Mouse (Mus musculus): ENCODE measurements around the gene Mrgbp.

Gene Mrgbp

DNA sequence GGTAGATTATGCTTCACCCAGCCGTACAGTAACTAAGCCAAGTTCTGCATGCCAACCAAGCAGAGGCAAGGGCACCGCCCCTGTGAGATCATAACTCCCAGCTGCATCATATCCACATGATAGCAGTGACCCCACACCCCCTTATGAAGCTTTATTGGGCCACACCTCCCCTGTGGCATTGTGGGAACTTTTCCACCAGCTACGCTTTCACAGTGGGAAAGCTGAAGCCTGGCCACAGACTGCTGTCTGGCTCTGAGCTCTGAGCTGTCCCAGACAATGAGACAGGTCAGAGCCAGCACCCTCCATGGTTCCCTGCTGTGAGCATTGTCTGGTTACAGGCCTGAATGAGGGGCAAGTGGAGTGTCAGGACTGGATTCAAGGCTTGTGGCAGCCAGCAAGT, at the start of gene Mrgbp:
Gene Mrgbp (plus strand): TSS at position 303 of the 400 bp plus-strand sequence.
- DNase-seq = peak; percentile 29

DNA sequence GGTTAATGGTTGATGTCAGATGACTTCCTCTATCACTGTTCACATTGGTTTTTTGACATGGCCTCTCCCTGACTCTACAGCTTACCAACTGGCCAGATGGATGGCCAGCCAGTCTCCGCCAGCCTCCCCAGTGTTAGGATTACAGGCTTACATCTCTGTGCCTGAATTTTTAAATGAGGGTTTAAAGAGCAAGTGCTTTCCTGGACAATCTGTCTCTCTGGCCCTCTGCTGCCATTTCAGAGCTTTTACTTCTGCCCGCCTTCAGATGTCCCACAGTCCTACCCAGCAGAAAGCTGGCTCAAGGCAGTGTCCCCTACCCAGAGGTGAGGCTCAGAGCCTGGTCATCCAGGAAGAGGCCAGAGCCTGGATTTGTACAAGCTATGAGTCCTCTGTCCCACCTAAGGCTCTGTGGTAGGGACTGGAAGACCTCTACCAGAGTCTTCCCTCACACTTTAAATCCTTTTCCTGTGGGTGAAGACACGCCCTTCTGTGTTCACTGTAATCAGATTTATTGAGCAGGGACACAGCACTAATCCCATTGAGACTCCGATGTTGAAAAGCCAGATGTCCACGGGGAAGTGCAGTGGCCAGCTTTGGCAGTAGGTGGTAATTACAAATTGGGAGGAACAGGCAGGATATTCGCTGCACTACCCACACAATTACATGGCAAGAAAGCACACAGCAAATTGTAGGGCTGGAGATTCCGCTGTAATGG, 49.3 kb upstream of the Mrgbp start:
- no peak for DNase-seq

DNA sequence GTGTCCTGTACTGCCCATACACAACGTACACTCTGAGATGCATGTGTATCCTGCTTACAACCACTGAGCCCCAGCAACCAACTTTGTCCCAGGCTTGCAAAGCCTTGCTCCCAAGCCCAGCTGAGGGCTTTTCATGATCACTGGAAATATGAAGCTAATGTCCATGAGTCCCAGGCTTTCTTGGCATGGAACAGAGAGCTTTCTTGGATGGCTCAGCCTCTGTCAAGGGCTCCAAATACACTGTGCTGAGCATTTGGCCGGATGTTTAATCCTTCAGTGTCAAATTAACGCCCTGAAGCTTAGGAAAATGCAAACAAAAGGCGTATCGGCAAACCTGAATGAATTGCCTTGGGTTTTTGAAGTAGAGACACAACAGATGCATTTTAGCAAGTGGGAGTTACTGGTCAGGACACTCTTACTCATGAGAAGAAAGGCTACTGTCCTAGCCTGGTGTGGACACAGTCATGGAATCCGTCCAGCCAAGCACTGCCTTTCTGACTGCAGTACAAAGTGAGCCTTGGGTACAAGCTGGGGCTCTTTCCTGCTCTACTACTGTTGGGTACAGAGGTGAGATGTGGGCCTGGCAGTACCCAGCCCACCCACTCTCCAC, 48.6 kb upstream of the Mrgbp start:
- no peak for DNase-seq

DNA sequence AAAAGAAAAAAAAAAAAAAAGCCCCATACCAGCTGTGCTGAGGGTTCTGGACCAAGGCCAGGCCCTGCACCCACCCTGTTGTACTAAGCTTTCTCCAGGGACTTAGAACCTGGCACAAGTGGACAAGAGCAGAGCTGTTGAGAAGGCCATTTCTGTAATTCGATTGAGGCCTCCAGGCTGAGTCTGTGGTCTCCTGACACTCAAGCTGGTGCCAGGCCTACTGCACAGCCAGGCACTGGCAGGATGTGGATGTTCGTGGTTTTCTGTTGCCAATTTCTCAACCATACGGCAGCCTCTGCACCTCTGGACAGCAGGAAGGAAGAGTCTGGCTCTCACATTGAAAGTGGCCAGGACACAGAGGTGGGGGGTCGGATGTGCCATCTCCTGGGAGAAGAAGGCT, 47.9 kb upstream of the Mrgbp start:
- no peak for DNase-seq

DNA sequence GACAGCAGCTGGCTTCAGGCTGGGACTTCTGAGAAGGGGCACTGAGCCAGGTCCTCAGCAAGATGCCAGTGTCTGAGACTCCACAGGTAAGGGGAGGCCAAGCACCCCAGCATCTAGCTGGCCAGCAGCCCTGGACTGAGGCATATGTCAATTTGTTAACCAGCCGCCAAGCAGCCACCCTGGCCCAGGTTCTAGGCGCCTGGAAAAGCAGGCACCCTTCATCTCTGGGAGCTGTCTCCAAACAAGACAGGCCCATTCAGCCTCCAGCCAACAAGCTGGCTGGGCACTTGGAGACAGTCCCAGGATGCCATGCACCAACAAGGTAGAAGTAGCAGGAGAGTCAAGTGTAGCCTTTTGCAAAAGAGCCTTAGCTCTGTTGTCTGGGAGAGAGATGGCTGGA, 37.4 kb upstream of the Mrgbp start:
- no peak for DNase-seq

DNA sequence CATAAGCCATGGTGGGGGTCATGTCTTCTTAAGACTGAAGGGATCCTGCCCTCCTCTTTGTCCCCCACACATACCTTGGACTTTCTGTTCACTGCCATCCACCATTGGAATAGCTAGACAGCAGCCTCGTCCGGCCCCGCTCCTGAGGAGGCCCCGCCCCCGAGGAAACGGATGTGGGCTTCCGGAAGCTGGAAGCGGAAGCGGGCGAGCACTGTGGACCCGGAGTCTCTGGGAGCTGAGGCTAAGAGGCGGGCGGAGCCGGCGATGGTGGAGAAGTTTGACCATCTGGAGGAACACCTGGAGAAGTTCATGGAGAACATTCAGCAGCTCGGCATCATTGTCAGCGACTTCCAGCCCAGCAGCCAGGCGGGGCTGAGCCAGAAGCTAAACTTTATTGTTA, 36.1 kb upstream of the Mrgbp start:
- no peak for DNase-seq

DNA sequence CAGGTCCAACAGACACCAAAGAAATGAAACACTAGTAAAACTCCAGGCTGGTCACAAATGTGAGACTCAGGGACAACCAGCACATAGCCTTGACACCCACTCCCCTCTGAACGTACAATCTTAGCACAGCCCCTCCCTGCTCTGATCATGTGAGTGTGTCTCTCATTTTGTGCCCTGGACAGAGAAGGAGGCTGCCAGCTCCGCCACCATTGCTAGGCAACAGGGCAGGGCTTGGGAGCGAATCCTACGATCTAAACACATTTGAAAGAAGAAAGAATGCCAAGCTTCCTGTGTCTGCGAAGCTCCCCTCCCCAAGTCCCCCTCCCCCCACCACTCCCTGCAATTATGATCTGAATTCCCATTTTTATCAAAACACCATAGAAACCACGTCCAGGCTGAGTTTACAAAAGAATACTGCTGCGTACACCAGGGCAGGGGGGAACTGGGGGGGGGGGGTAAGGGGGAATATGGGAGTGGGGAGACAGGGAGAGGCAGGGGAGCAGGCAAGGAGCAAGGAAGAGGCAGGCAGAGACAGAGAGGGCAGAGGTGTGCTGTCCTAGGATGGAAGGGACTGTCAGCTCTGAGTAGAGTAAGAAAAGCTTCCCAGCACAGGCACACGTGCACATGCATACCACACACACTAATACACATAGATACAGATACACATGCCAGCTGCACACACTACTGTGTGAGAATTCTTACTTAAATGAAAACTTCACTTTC, 33.6 kb upstream of the Mrgbp start:
- no peak for DNase-seq

DNA sequence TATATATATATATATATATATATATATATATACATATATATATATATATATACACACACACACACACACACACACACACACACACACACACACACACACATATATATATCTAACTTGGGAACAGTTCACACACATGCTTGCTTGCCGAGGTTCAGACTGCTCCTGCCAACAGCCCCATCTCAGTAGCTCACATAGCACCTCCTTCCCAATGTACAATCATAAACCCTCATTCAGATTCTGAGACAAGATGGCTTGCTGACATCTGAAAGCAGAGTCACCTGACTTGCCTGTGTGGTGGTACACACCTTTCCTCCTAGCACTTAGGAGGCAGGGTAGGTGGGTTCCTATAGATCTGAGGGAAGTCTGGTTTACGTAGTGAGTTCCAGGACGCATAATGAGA, 28.8 kb upstream of the Mrgbp start:
- DNase-seq = no peak

DNA sequence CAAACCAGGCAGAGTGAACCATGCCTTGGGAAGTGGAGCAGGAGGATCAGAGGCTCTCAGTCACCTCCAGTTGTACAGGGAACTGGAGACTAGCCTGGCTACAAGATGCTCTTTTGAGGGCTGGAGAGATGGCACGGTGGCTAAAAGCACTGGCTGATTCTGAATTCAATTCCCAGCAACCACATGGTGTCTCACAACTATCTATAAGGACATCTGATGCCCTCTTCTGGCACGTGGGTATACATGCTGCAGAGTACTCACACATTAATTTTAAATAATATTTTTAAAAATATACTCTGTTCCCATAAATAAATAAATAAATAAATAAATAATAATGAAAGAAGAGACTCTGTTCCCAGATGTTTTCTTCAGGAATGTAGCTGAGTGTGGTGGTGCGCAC, 25.9 kb upstream of the Mrgbp start:
- no peak for DNase-seq

DNA sequence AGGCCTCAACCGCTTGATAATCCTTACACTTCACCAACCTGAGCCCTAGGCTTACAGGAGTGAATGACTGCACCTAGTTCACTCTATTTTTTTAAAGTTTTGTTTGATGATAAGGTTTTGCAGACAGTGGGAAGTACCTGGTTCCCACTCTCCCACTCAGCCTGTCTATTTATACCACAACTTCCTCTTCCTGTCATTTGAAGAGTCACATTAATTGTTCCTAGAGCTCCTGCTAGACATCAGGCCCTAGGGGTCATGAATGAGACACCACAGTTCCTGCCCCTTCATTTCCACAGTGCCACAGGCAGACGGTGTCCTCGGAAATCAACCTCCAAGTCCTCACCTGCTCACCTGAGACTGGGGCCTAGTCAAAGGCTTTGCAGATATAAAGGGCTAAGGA, 24.6 kb upstream of the Mrgbp start:
- no peak for DNase-seq

DNA sequence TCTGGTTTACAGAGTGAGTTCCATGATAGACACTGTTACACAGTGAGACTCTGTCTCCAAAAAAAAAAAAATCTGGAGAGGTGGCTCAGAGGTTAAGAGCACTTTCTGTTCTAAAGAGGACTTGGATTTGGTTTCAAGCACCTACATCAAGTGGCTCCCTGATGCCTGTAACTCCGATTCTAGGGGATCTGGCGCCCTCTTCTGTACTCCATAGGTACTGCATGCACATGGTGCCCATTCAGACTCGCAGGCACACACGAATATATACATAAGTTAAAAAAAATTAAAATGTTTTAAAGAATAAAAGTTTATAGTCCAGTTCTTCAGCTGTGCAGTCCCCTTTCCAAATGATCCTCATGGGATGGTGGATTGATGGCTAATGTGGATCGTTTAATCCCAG, 20.9 kb upstream of the Mrgbp start:
- no peak for DNase-seq

DNA sequence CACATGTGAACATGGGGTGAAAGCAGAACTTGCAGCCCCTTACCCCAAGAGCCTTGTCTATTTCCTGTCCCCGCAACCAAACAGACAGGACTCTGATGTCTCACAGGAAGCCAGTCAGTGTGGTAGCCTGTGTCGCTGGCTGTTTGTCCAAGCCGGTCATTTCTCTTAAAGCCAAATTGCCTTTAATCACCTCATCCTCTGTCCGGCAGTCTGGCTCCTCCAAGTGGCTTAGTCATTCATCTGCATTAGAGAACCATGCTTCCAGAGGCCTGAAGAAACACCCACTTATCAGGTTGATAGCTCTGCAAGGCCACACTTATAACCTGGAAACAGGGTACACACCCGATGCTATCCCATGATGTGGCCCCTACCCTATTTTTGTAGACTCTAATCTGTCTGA, 19.0 kb upstream of the Mrgbp start:
- DNase-seq = no peak

DNA sequence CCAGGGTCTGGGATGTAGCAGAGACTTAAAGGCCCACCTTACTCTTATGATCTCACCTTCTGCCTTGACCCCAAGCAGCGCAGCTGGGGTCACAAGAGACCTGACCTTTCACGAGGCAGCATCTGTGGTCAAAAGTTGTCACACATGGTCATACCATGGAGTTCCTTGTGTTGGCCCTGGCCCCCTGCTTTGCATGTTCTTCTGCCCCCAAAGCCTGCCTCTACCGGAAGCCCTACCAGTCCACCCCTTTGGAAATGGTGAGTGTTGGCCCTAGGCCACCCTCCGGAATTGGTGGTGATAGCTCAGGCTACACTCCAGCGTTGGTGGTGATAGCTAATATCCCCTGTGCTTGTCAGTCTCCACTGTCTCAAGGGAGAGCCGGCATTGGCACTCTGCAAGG, 17.8 kb upstream of the Mrgbp start:
- no peak for DNase-seq

DNA sequence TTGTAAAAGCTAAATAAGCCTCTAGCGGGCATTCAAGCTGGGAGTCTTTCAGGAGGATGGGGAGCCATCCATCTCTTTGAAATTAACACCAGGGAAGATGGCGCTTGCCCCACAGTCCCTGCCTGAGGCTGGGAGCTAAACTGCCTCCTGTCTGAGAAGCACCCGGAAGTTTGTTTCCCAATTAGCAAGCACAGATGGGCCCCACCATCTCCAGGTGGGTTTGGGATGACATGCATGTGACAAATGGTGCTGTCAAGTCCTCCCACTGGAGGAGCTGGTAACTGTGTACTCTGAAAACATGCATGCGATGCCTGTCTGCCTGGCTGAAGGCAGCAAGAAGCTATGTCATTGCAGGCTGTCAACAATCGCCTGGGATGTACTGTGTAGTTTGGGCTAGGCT, 17.3 kb upstream of the Mrgbp start:
- DNase-seq = no peak

DNA sequence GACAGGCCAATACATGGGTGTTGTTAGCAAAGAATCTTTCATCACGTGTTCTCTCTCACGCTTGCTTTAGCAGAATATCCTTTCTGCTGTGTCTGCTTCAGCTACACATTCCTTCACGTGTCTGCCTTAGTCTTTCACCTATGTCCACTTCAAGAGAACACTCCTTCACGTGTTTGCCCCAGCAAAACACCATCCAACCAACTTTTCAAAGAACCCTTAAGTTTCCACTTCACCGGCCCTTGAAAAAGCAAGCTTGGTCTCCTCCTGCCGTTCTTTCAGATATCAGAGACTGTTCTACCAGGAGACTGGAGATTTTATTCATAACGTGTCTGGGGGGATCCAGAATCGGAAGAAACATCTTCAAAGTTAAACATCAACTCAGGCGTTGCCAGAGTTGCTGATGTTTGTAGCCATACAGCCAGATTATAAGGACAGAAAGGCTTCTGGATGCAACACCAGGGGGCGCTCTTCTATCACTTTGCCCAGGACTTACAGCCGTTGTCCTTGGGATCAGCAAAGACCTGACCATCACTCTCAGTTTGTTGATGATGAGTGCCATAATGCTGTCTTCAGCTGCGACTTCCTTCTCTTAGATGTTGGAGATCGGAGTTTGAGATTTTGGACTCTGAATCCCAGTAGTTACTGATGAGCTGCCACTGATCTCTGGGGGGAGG, 14.7 kb upstream of the Mrgbp start:
- peak; percentile 79 for DNase-seq

DNA sequence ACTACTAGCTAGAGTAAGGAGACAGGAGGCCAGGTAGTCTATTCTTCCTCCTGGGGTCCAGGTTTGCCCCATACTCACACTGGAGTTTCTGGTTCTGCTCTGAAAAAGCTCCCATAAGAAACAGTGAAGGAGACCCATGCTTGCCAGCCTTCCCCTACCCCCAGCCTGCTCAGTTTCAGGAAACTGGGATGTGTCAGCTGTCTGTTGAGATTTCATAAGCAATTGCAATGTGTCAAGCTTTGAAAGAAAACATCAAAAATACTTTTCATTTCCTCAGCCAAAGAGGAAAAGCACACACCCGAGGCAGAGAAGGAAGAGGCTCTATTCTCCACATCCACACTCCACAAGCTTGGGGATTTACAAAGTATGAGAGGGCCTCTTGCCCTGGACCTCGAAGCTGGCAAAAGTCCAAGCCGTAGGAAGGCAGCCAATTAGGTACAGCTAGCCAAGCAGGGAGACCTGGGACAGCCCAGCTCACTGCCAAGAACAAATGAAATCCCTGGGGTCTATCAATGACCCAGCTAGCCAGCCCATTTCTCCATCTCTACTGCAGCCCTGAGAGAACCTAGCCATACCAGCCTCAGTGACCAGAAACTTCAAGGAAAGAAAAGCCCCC, 12.0 kb upstream of the Mrgbp start:
- peak; percentile 74 for DNase-seq

DNA sequence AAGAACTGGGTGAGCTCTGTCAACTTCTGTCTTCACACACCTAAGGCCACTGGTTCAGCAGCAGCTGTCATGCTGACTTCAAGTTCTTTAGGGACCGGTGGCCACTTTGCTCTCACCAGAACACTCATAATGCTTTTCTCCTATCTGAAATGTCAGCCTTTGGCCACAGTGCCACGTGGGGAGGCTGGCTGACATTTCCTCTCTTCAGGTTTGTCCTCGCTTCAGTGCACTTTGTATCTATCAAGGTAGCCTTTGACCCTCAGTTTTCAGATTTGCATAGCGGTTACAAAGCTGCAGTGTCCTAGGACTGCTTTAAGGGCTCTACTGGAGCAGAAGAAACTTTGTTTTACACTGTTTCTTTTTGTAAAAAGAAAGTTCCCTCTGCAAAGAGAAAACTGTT, 4.6 kb upstream of the Mrgbp start:
- no peak for DNase-seq

DNA sequence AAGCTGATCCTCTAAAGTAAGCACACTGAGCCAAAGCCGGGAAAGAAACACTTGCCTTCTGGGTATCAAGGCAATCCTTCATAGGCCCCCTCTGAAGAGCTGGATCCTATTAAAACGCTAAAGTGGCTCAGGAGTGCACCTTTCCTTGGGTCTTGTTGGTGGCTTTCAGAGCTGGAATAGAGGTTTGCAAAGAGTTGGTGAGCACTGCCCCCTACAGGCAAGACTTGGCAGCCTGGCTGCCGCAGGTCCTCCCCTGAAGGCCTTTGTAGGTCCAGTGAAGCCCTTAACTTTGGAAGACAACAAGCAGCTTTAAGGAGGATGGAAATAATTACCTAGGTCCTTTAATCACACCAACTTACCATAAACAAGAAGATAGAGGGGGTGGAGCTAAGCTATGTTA, 2.4 kb upstream of the Mrgbp start:
- DNase-seq = peak; percentile 85

DNA sequence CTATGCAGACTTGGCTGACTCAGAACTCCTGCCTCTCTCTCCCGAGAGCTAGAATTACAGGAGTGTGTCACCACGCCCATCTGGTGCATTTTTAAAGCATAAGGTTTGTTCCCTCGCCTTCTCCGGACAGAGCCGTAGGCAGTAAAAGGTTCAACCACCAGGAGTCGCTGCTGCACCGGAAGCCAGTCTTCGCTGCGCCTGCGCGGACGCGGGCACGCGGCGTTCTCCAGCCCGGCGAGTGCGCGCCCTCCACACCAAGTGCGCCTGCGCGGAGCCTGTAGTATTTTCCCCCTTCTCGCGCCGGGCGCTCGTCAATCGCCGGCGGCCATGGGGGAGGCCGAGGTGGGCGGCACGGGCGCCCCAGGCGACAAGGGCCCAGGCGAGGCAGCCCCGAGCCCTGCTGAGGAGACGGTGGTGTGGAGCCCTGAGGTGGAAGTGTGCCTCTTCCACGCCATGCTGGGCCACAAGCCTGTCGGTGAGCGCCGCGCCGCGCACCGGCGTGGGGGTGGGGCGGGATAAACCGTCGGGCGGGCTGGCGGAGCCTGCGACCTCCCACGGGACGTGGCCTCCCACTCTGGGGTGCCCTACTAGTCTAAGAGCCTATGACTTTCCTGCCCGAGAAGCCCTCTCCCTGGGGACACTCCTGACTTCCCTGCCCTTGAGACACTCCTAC, 1.5 kb downstream of the Mrgbp start:
- DNase-seq = peak; percentile 98

DNA sequence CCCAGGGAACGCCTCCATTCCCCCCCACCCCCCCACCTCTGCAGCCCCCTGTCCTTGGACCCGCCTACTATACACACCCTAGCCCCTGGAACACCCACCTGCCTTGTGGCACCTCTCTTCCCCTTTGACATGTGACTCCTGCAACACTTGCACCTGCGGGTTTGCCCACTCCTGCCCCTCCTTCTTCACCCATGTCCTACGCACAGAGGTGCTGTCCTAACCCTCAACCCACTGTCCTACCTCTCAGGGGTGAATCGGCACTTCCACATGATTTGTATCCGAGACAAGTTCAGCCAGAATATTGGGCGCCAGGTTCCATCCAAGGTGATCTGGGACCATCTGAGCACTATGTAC, 2.0 kb downstream of the Mrgbp start:
- DNase-seq = no peak

DNA sequence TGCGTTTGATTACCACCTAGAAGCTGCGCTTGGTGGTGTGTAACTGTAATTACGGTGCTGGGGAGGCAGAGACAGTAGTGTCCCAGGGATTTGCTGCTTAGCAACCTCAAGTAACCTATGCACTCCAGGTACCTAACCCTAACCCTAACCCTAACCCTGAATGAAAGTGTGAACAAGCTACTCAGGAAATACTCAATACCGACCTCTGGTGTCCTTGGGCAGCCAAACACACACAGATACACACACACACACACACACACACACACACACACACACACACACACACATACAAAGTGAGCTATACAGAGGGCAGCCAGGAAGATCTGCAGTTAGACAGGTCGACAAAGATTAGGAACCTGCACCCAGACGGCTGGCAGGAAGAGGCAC, 7.6 kb downstream of the Mrgbp start:
- DNase-seq = no peak

DNA sequence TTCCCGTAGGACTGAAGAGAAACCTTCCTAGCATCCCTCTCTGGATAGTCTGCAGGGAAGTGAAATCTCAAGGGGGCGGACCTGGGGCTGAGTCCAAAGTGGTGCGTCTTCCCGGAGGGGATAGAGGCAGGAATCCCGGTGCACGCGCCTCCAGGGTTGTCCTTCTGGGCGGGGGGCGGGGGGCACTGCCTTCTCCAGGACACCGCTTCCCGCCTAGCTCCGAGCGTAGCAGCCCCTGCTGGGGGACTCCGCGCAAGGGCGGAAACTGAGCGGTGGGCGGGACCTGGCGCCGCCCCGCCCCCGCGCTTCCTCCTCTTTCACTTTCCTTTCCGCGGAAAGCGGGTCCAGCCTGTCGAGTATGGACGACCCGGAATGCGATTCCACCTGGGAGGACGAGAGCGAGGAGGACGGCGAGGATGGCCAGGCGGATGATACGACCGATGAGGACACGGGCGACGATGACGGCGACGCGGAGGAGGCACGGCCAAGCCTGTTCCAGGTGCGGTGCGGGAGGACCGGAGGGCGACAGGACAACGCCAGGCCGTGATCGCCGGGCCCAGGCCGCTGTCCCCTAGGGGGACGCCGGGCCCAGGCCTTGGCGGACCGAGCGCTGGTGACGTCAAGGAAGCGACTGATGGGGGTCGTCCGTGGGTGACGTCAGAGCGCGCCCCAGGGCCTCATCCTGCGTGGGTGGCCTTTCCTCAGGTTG, 8.2 kb downstream of the Mrgbp start, which contains the start of gene Ogfr:
Gene Ogfr (plus strand): TSS at position 123 of the 709 bp plus-strand sequence.
- DNase-seq = peak; percentile 91

All from kidney, postnatal 10 days (tissue).